Mouse (Mus musculus) lung, adult 2 months (tissue): Measurements from ENCODE around the gene Brinp2.

ENCODE experiments used
- CTCF ChIP-seq: fragments of 200-500 bp; IDR thresholded peaks from 2 replicates; pipeline ENCODE4 v1.5.1; 2011; ENCODE audit warnings: mild to moderate bottlenecking, low read length, control low read depth; ENCODE audit not compliant: insufficient read depth
- POLR2A ChIP-seq: fragments of 200-500 bp; IDR thresholded peaks from 2 replicates; pipeline ENCODE4 v1.6.1; 2011; ENCODE audit warnings: low read depth, mild to moderate bottlenecking, control low read depth, low read length, borderline replicate concordance; ENCODE audit errors: extremely low read depth

GRCm38 (mm10) chr1:158362292-158363101 lies 6.4 kb upstream of the Brinp2 start:
- TF ChIP-seq CTCF = no peak
- no peak for TF ChIP-seq POLR2A
